Mouse (Mus musculus) limb, embryonic 11.5 days (tissue): Measurements from ENCODE around the gene Senp6. TPM values are rescaled to one million over a fixed set of nuclear protein-coding genes. Genes with fewer than 3 reads are reported as not detected.
"Not testable (repeated sequence)": the region's sequence is repeated elsewhere in the genome, so short reads cannot be mapped to it uniquely, and the experiment has no call there.

ENCODE experiments used
- ATAC-seq: fragments of 200-750 bp; cut with Nextera tagmentation; 2 replicates; pipeline ENCODE4 v1.8.0; 2017; ENCODE audit warnings: low read depth; ENCODE audit not compliant: insufficient number of reproducible peaks, low FRiP score, low TSS enrichment
- DNase-seq: peaks from one replicate; pipeline ENCODE4 v3.0.0-alpha.2; 2015; ENCODE audit warnings: low spot score
- H3K27ac ChIP-seq: fragments of 300-500 bp; sonication (generic); replicated peaks from 2 replicates; pipeline ENCODE4 v1.5.1; 2014; ENCODE audit warnings: low read depth, mild to moderate bottlenecking, low read length
- H3K27me3 ChIP-seq: fragments of 300-500 bp; sonication (generic); 2 replicates; pipeline ENCODE4 v1.6.1; 2014; ENCODE audit warnings: mild to moderate bottlenecking, low read length, mixed read lengths; ENCODE audit not compliant: control insufficient read depth, insufficient read depth
- H3K36me3 ChIP-seq: fragments of 300-500 bp; sonication (generic); 2 replicates; pipeline ENCODE4 v1.6.1; 2014; ENCODE audit warnings: mild to moderate bottlenecking, low read length, moderate library complexity, mixed read lengths; ENCODE audit not compliant: control insufficient read depth, insufficient read depth
- H3K4me1 ChIP-seq: fragments of 300-500 bp; sonication (generic); 2 replicates; pipeline ENCODE4 v1.6.1; 2014; ENCODE audit warnings: low read length, mixed read lengths; ENCODE audit not compliant: control insufficient read depth, insufficient read depth
- H3K4me2 ChIP-seq: fragments of 300-500 bp; sonication (generic); 2 replicates; pipeline ENCODE4 v1.6.1; 2014; ENCODE audit warnings: low read depth, mild to moderate bottlenecking, moderate library complexity; ENCODE audit not compliant: severe bottlenecking
- H3K4me3 ChIP-seq: fragments of 300-500 bp; sonication (generic); 2 replicates; pipeline ENCODE4 v1.5.1; 2014; ENCODE audit warnings: low read depth, low read length
- H3K9ac ChIP-seq: fragments of 300-500 bp; sonication (generic); 2 replicates; pipeline ENCODE4 v1.6.1; 2014; ENCODE audit warnings: mild to moderate bottlenecking, low read length
- H3K9me3 ChIP-seq: fragments of 300-500 bp; sonication (generic); 2 replicates; pipeline ENCODE4 v1.6.1; 2016; ENCODE audit warnings: low read length; ENCODE audit not compliant: control insufficient read depth
- WGBS: fragments of 180-500 bp; shearing (Covaris S2); extraction: QIAGEN DNeasy Blood & Tissue Kit; methylation state at CpG from one replicate; pipeline ENCODE4 v1.1.7; 2014; 5-methylcytosine and 5-hydroxymethylcytosine counted together
- polyA plus RNA-seq: library from polyadenylated mRNA; unstranded; fragments of >200 nt; fragmentation: Nextera tagmentation; extraction: Ambion mirVana; gene quantifications from 2 replicates; pipeline ENCODE4 v1.2.1, GENCODE M21; 2014

Senp6 gene
- polyA plus RNA-seq, 1 experiment from 2014 or later, result 67.1 TPM

- Histone ChIP-seq H3K27ac (no peak overlapping the region), H3K9ac (no peak overlapping the region), H3K4me2 (no peak overlapping the region), H3K36me3 (no peaks in the 10 kb centered on the region), H3K4me3 (no peak overlapping the region), H3K27me3 (no peaks in the 10 kb centered on the region), H3K9me3 (no peaks in the 10 kb centered on the region), H3K4me1 (no peaks in the 10 kb centered on the region)
- ATAC-seq, result no peak
- no peak for DNase-seq
Measured at GRCm38 (mm10) chr9:80037997-80038383, 28.7 kb upstream of the Senp6 start.

DNA sequence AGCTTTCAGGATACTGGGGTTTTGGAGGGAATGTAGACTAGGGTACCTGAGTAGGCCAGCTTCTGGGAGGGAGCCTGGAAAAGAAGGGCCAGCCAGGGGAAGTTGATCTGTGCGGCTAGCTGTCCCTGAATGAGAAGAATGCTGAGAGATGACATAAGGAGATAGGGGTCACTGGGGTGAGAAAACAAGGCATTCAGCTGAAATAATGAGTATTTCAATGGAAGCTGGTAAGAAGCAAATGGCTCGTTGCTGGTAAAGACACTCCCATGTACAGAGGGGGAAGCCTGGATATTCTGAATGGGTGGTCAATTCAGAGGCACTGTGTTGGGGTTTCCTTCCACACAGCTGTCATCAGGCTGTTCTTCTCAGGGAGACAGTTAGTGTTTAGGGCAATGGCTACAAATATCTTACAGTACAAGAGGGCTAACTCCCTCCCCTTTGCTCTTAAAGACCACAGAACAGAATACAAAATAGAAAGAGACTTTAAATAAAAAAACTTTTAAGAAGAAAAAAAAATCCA, 27.3 kb upstream of the Senp6 start:
- Histone ChIP-seq H3K9me3 (no peaks in the 10 kb centered on the region), H3K27ac (no peak overlapping the region), H3K4me3 (no peak overlapping the region), H3K9ac (no peak overlapping the region), H3K4me2 (no peak overlapping the region), H3K36me3 (no peaks in the 10 kb centered on the region), H3K4me1 (no peaks in the 10 kb centered on the region), H3K27me3 (no peaks in the 10 kb centered on the region)
- no peak for DNase-seq
- no peak for ATAC-seq
- 73% methylated on average over 2 of the region's 2 CpGs for WGBS

DNA sequence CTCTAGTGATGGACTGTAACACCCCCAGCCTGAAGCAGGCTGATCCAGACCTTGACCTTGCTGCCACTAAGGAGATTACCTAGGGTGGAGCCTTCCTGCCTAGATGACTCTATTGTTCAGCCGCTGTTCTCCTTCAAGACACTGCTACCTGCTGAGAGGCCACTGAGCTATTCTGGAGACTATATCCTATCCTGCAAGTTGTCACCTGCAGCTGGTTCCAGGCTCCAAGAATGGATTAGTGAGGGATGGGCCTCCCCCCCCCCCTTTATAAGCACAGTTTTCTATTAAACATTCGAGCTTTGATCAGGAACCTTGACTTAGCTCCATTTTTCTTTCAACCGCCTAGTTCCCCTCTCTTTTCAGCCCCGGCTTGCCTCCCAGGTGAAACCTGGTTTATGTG, 22.4 kb upstream of the Senp6 start:
- not testable (repeated sequence) for H3K9ac ChIP-seq, H3K27ac ChIP-seq, DNase-seq, H3K36me3 ChIP-seq, H3K4me3 ChIP-seq, H3K4me1 ChIP-seq, H3K4me2 ChIP-seq, H3K9me3 ChIP-seq, H3K27me3 ChIP-seq, ATAC-seq
- WGBS, result 87% methylated on average over 4 of the region's 4 CpGs

- H3K36me3 ChIP-seq, H3K4me2 ChIP-seq, H3K27ac ChIP-seq, H3K9ac ChIP-seq, H3K27me3 ChIP-seq, H3K4me1 ChIP-seq, H3K9me3 ChIP-seq, H3K4me3 ChIP-seq, ATAC-seq, DNase-seq: not testable (repeated sequence)
- WGBS, result 77% methylated on average over 5 of the region's 5 CpGs
Measured at GRCm38 (mm10) chr9:80049271-80049670, 17.4 kb upstream of the Senp6 start.

DNA sequence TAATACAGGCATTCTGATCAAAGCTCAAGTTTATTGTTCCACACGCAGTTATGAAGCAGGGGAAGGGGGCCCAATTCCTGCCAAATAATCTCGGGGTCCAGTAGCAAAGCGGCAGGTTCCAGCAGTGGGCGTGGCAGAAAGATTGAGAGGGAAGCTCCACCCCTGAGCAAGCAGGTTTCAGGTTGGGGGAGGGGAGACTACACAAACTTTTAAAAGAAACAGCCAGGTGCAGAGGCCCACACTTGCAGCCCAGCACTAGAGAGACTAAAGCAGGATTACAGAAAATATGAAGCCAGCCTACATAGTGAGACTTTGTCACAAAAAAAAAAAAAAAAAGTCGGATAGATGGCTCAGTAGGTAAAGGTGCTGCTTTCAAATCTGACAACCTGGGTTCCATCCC, 13.8 kb upstream of the Senp6 start:
- WGBS, result 81% methylated on average over 5 of the region's 5 CpGs
- Histone ChIP-seq H3K27me3 (no peaks in the 10 kb centered on the region), H3K36me3 (no peaks in the 10 kb centered on the region), H3K9ac (no peak overlapping the region), H3K4me1 (no peaks in the 10 kb centered on the region), H3K9me3 (no peaks in the 10 kb centered on the region; the same call in 1 of the 2 replicates), H3K4me2 (no peak overlapping the region), H3K4me3 (no peak overlapping the region), H3K27ac (no peak overlapping the region)
- ATAC-seq, result no peak
- no peak for DNase-seq

DNA sequence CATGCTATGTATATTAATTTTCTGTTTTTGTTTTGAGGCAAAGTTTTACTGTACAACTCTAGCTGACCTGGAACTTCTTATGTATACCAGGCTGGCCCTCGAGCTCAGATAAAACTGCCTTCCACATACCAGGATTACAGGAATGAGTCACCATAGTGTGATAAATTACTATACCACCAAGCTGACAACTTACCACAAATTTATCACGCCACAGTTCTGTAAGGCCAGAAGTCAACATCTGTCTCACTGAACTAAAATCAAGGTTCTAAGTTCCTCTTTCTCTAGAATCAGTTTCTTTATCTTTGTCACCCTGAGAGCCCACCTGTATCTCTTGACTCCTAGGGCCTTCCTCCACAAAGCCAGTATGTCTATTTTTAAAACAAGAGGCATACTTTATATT, 9.0 kb upstream of the Senp6 start:
- Histone ChIP-seq H3K9ac (no peak overlapping the region), H3K4me1 (no peaks in the 10 kb centered on the region)
- DNase-seq, result no peak

GRCm38 (mm10) chr9:80065495-80065894, 1.2 kb upstream of the Senp6 start:
- H3K27ac ChIP-seq, H3K4me2 ChIP-seq, DNase-seq, H3K27me3 ChIP-seq, H3K36me3 ChIP-seq, H3K9ac ChIP-seq, H3K9me3 ChIP-seq, H3K4me3 ChIP-seq, H3K4me1 ChIP-seq, ATAC-seq: not testable (repeated sequence)
- WGBS, result 94% methylated on average over 2 of the region's 2 CpGs

More for the DNA sequence above, 9.0 kb upstream of the Senp6 start:
- H3K36me3 ChIP-seq, result no peaks in the 10 kb centered on the region
- no peak overlapping the region for H3K4me2 ChIP-seq
- 70% methylated on average over 2 of the region's 2 CpGs for WGBS
- H3K27ac ChIP-seq, result no peak overlapping the region
- no peaks in the 10 kb centered on the region for H3K27me3 ChIP-seq
- no peaks in the 10 kb centered on the region; the same call in 1 of the 2 replicates for H3K9me3 ChIP-seq
- no peak for ATAC-seq
- no peak overlapping the region for H3K4me3 ChIP-seq

DNA sequence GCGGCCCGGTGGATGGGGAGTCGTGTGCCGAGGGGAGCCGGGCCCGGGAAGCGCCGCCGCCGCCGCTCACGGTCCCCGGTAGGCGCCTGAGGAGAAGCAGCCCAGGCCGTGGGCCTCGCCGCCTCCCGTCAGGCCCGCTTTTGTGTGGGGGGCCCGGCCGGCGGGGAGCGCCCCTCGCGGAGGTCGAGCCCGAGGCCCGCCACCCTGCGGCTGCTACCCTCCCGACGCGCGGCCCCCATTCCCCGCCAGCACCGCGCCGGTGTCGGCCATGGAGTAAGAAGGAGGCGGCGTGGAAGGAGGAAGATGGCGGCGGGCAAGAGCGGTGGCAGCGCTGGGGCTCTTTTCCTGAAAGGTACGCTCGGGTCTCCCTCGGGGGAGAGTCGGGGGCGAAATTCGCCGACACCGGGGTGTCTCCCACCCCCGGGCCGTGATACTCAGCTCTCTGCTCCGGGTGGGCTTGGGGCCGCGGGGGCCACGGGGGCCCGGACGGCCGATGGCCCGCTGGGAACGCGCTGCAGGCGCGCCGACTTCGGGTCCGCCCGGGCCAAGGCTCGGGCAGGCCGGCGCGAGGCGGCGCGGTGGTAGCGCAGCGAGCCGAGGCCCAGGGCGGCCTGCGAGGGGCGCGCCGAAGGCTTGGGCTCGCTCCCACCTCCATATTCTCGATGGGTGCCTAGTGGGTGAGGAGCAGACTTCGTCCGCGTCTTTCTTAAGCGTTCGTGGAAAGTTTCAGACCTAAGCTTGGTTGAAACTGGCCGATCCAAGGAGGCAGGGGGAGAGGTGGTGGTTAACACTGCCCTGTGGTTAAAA, 721 bp downstream of the Senp6 start:
- no peaks in the 10 kb centered on the region for H3K27me3 ChIP-seq
- no peaks in the 10 kb centered on the region for H3K36me3 ChIP-seq
- WGBS, result under 1% methylated on average over 71 of the region's 93 CpGs
- peak overlapping the region; percentile 99 for H3K27ac ChIP-seq
- DNase-seq (peak; percentile 81), ATAC-seq (peak; percentile 84)
- peak overlapping the region; percentile 93 for H3K4me3 ChIP-seq
- no peaks in the 10 kb centered on the region for H3K4me1 ChIP-seq
- H3K9me3 ChIP-seq, result no peaks in the 10 kb centered on the region
- peak overlapping the region; percentile 43 for H3K4me2 ChIP-seq
- H3K9ac ChIP-seq, result peak overlapping the region; percentile 99
